Mouse (Mus musculus) heart, embryonic 12.5 days (tissue): Measurements from ENCODE around the gene Oprm1. TPM values are rescaled to one million over a fixed set of nuclear protein-coding genes. Genes with fewer than 3 reads are reported as not detected.

ENCODE experiments used
- ATAC-seq: fragments of 200-750 bp; cut with Nextera tagmentation; 2 replicates; pipeline ENCODE4 v1.8.0; 2017; ENCODE audit warnings: moderate TSS enrichment, moderate library complexity; ENCODE audit not compliant: insufficient number of reproducible peaks, low FRiP score
- H3K27ac ChIP-seq: fragments of 300-500 bp; sonication (generic); 2 replicates; pipeline ENCODE4 v1.5.1; 2016; ENCODE audit warnings: mild to moderate bottlenecking, moderate library complexity; ENCODE audit not compliant: poor library complexity, severe bottlenecking
- H3K27me3 ChIP-seq: fragments of 300-500 bp; sonication (generic); replicated peaks from 2 replicates; pipeline ENCODE4 v1.6.1; 2016; ENCODE audit warnings: mild to moderate bottlenecking, moderate library complexity
- H3K36me3 ChIP-seq: fragments of 300-500 bp; sonication (generic); 2 replicates; pipeline ENCODE4 v1.6.1; 2016; ENCODE audit warnings: mild to moderate bottlenecking, moderate library complexity
- H3K4me1 ChIP-seq: fragments of 300-500 bp; sonication (generic); replicated peaks from 2 replicates; pipeline ENCODE4 v1.6.1; 2016; ENCODE audit warnings: mild to moderate bottlenecking
- H3K4me2 ChIP-seq: fragments of 300-500 bp; sonication (generic); 2 replicates; pipeline ENCODE4 v1.6.1; 2016; ENCODE audit warnings: mild to moderate bottlenecking, moderate library complexity
- H3K4me3 ChIP-seq: fragments of 300-500 bp; sonication (generic); 2 replicates; pipeline ENCODE4 v1.5.1; 2016; ENCODE audit warnings: mild to moderate bottlenecking
- H3K9ac ChIP-seq: fragments of 300-500 bp; sonication (generic); 2 replicates; pipeline ENCODE4 v1.6.1; 2016; ENCODE audit warnings: mild to moderate bottlenecking, moderate library complexity
- H3K9me3 ChIP-seq: fragments of 300-500 bp; sonication (generic); replicated peaks from 2 replicates; pipeline ENCODE4 v1.6.1; 2016; ENCODE audit warnings: mild to moderate bottlenecking, moderate library complexity
- whole genome bisulfite sequencing: fragments of 180-500 bp; shearing (Covaris S2); methylation state at CpG from one replicate; pipeline ENCODE4 v1.1.7; 2016; 5-methylcytosine and 5-hydroxymethylcytosine counted together
- polyA plus RNA-seq: library from polyadenylated mRNA; unstranded; fragments of >200 nt; fragmentation: Nextera tagmentation; extraction: Ambion mirVana; gene quantifications from 2 replicates; pipeline ENCODE4 v1.2.1, GENCODE M21; 2016

Oprm1 gene
- polyA plus RNA-seq, 1 experiment from 2014 or later, result not detected

GRCm38 (mm10) chr10:6896659-6897303, 138.5 kb downstream of the Oprm1 start:
- H3K4me2 ChIP-seq, result no peak overlapping the region
- H3K27me3 ChIP-seq, result no peaks in the 10 kb centered on the region
- no peaks in the 10 kb centered on the region for H3K4me1 ChIP-seq
- H3K9me3 ChIP-seq, result 0 out of 2 replicates have a peak, but pooled peaks cover 5% of the 10 kb centered on the region
- no peak overlapping the region for H3K9ac ChIP-seq
- H3K27ac ChIP-seq, result no peak overlapping the region
- no peak overlapping the region for H3K4me3 ChIP-seq
- ATAC-seq, result no peak
- WGBS, result 74% methylated on average over 3 of the region's 3 CpGs
- no peaks in the 10 kb centered on the region for H3K36me3 ChIP-seq

GRCm38 (mm10) chr10:6900126-6900525, 141.8 kb downstream of the Oprm1 start:
- no peak overlapping the region for H3K27ac ChIP-seq
- WGBS, result 73% methylated on average over 4 of the region's 4 CpGs
- H3K9me3 ChIP-seq, result no peaks in the 10 kb centered on the region
- no peaks in the 10 kb centered on the region for H3K36me3 ChIP-seq
- ATAC-seq, result no peak
- no peak overlapping the region for H3K4me2 ChIP-seq
- H3K9ac ChIP-seq, result no peak overlapping the region
- no peaks in the 10 kb centered on the region for H3K27me3 ChIP-seq
- no peak overlapping the region for H3K4me3 ChIP-seq
- no peaks in the 10 kb centered on the region for H3K4me1 ChIP-seq

- H3K27me3 ChIP-seq, result no peaks in the 10 kb centered on the region
- no peaks in the 10 kb centered on the region for H3K36me3 ChIP-seq
- H3K9me3 ChIP-seq, result no peaks in the 10 kb centered on the region
- ATAC-seq, result no peak
- H3K27ac ChIP-seq, result no peak overlapping the region
- no peaks in the 10 kb centered on the region for H3K4me1 ChIP-seq
- 76% methylated on average over 3 of the region's 3 CpGs for WGBS
- no peak overlapping the region for H3K4me2 ChIP-seq
- H3K4me3 ChIP-seq, result no peak overlapping the region
- no peak overlapping the region for H3K9ac ChIP-seq
Observed at GRCm38 (mm10) chr10:6901819-6902393, 143.6 kb downstream of the Oprm1 start.

GRCm38 (mm10) chr10:6909763-6910162, 151.5 kb downstream of the Oprm1 start:
- WGBS, result 33% methylated on average over 2 of the region's 2 CpGs
- no peak overlapping the region for H3K27ac ChIP-seq
- ATAC-seq, result no peak
- no peak overlapping the region for H3K9ac ChIP-seq
- H3K36me3 ChIP-seq, result no peaks in the 10 kb centered on the region
- H3K4me1 ChIP-seq, result no peaks in the 10 kb centered on the region
- no peaks in the 10 kb centered on the region for H3K27me3 ChIP-seq
- H3K4me3 ChIP-seq, result no peak overlapping the region
- no peaks in the 10 kb centered on the region for H3K9me3 ChIP-seq
- H3K4me2 ChIP-seq, result no peak overlapping the region

- ATAC-seq, result no peak
- Histone ChIP-seq H3K27ac (no peak overlapping the region), H3K36me3 (no peaks in the 10 kb centered on the region), H3K4me3 (no peak overlapping the region), H3K9me3 (no peaks in the 10 kb centered on the region), H3K4me1 (no peaks in the 10 kb centered on the region), H3K9ac (no peak overlapping the region), H3K27me3 (no peaks in the 10 kb centered on the region), H3K4me2 (no peak overlapping the region)
- 48% methylated on average over 1 of the region's 1 CpGs for WGBS
Observed at GRCm38 (mm10) chr10:6915991-6916390, 157.7 kb downstream of the Oprm1 start.

GRCm38 (mm10) chr10:6916545-6917257, 158.4 kb downstream of the Oprm1 start:
- Histone ChIP-seq H3K36me3 (no peaks in the 10 kb centered on the region), H3K4me1 (no peaks in the 10 kb centered on the region), H3K27me3 (no peaks in the 10 kb centered on the region), H3K9me3 (no peaks in the 10 kb centered on the region), H3K4me2 (no peak overlapping the region), H3K27ac (no peak overlapping the region), H3K4me3 (no peak overlapping the region), H3K9ac (no peak overlapping the region)
- no peak for ATAC-seq
- 41% methylated on average over 6 of the region's 6 CpGs for WGBS

- no peak overlapping the region for H3K9ac ChIP-seq
- 76% methylated on average over 2 of the region's 2 CpGs for WGBS
- H3K4me3 ChIP-seq, result no peak overlapping the region
- no peaks in the 10 kb centered on the region for H3K36me3 ChIP-seq
- no peak for ATAC-seq
- H3K27ac ChIP-seq, result no peak overlapping the region
- no peaks in the 10 kb centered on the region for H3K27me3 ChIP-seq
- no peaks in the 10 kb centered on the region for H3K9me3 ChIP-seq
- H3K4me2 ChIP-seq, result no peak overlapping the region
- H3K4me1 ChIP-seq, result no peaks in the 10 kb centered on the region
Observed at GRCm38 (mm10) chr10:6926724-6927123, 168.4 kb downstream of the Oprm1 start.

- no peaks in the 10 kb centered on the region for H3K27me3 ChIP-seq
- no peak overlapping the region for H3K27ac ChIP-seq
- no peaks in the 10 kb centered on the region for H3K9me3 ChIP-seq
- WGBS, result 73% methylated on average over 4 of the region's 4 CpGs
- H3K4me3 ChIP-seq, result no peak overlapping the region
- ATAC-seq, result no peak
- no peak overlapping the region for H3K9ac ChIP-seq
- no peak overlapping the region for H3K4me2 ChIP-seq
- H3K36me3 ChIP-seq, result no peaks in the 10 kb centered on the region
- no peaks in the 10 kb centered on the region for H3K4me1 ChIP-seq
Observed at GRCm38 (mm10) chr10:6927600-6928223, 169.4 kb downstream of the Oprm1 start.

GRCm38 (mm10) chr10:6928905-6929304, 170.6 kb downstream of the Oprm1 start:
- ATAC-seq, result no peak
- no peaks in the 10 kb centered on the region for H3K9me3 ChIP-seq
- no peaks in the 10 kb centered on the region for H3K27me3 ChIP-seq
- WGBS, result 43% methylated on average over 1 of the region's 1 CpGs
- no peak overlapping the region for H3K4me3 ChIP-seq
- no peaks in the 10 kb centered on the region for H3K4me1 ChIP-seq
- H3K36me3 ChIP-seq, result no peaks in the 10 kb centered on the region
- H3K9ac ChIP-seq, result no peak overlapping the region
- no peak overlapping the region for H3K4me2 ChIP-seq
- H3K27ac ChIP-seq, result no peak overlapping the region

GRCm38 (mm10) chr10:6930398-6930797, 172.1 kb downstream of the Oprm1 start:
- H3K9me3 ChIP-seq, result no peaks in the 10 kb centered on the region
- no peak overlapping the region for H3K27ac ChIP-seq
- H3K4me2 ChIP-seq, result no peak overlapping the region
- no peaks in the 10 kb centered on the region for H3K4me1 ChIP-seq
- no peak for ATAC-seq
- H3K4me3 ChIP-seq, result no peak overlapping the region
- no peaks in the 10 kb centered on the region for H3K36me3 ChIP-seq
- no peak overlapping the region for H3K9ac ChIP-seq
- WGBS, result 81% methylated on average over 1 of the region's 1 CpGs
- H3K27me3 ChIP-seq, result no peaks in the 10 kb centered on the region

- no peak for ATAC-seq
- H3K9ac ChIP-seq, result no peak overlapping the region
- no peak overlapping the region for H3K4me3 ChIP-seq
- no peaks in the 10 kb centered on the region for H3K9me3 ChIP-seq
- H3K27me3 ChIP-seq, result no peaks in the 10 kb centered on the region
- H3K36me3 ChIP-seq, result no peaks in the 10 kb centered on the region
- H3K4me2 ChIP-seq, result no peak overlapping the region
- WGBS, result 56% methylated on average over 2 of the region's 2 CpGs
- H3K27ac ChIP-seq, result no peak overlapping the region
- H3K4me1 ChIP-seq, result no peaks in the 10 kb centered on the region
Observed at GRCm38 (mm10) chr10:6930889-6931288, 172.6 kb downstream of the Oprm1 start.
